Mouse (Mus musculus) liver (tissue): ENCODE results near the gene Tmem253.
"Not testable (repeated sequence)": the region's sequence is repeated elsewhere in the genome, so short reads cannot be mapped to it uniquely, and the experiment has no call there.

ENCODE experiments used
- DNase-seq: peaks from one replicate; pipeline ENCODE4 v3.0.0-alpha.2; 2020; ENCODE audit warnings: mixed read lengths

Tmem253 gene

GRCm38 (mm10) chr14:52022244-52022708 is 6.8 kb downstream of the Tmem253 start:
- no peak for DNase-seq

GRCm38 (mm10) chr14:52022709-52023459 is 7.4 kb downstream of the Tmem253 start:
- DNase-seq, result peak; percentile 91

- no peak for DNase-seq
These were observed 8.7 kb downstream of the Tmem253 start for GRCm38 (mm10) chr14:52024133-52024532.

GRCm38 (mm10) chr14:52026342-52026741 is 10.9 kb downstream of the Tmem253 start:
- DNase-seq, result no peak

GRCm38 (mm10) chr14:52035926-52036325 is 20.5 kb downstream of the Tmem253 start:
- no peak for DNase-seq

GRCm38 (mm10) chr14:52039332-52039731 is 23.9 kb downstream of the Tmem253 start:
- DNase-seq, result no peak

GRCm38 (mm10) chr14:52042359-52042758 is 26.9 kb downstream of the Tmem253 start, which contains the start of gene Olfr221:
TSS of gene Olfr221 (minus strand) at chr14:52042459.
- DNase-seq, result not testable (repeated sequence)

GRCm38 (mm10) chr14:52043446-52043845 is 28.0 kb downstream of the Tmem253 start:
- no peak for DNase-seq

- DNase-seq, result peak; percentile 42
These were observed 29.6 kb downstream of the Tmem253 start for GRCm38 (mm10) chr14:52044901-52045678.

GRCm38 (mm10) chr14:52045966-52046565 is 30.6 kb downstream of the Tmem253 start:
- no peak for DNase-seq

GRCm38 (mm10) chr14:52052720-52053119 is 37.3 kb downstream of the Tmem253 start:
- DNase-seq, result not testable (repeated sequence)

- DNase-seq, result no peak
These were observed 44.5 kb downstream of the Tmem253 start for GRCm38 (mm10) chr14:52059982-52060381.

- no peak for DNase-seq
These were observed 45.3 kb downstream of the Tmem253 start for GRCm38 (mm10) chr14:52060800-52061199.

- DNase-seq, result no peak
These were observed 46.3 kb downstream of the Tmem253 start for GRCm38 (mm10) chr14:52061798-52062197.

GRCm38 (mm10) chr14:52066135-52066534 is 50.7 kb downstream of the Tmem253 start:
- no peak for DNase-seq
